In genomic region chr9:68881896-68882295, GRCm38 (mm10) we compare ENCODE assay signal across 13 mouse cellular contexts.
DNase-seq lines count a peak whose midpoint lies in the region; ATAC-seq and TF ChIP-seq lines count a peak whose summit lies in the region.
"Had no signal": no experiment of that assay in that cellular context is flagged by ENCODE, and none has a peak within 500 bp of the region (broad histone marks: within the 10 kb centered on the region; RNA-seq: fewer than 3 reads in every experiment).

No protein-coding gene starts in this region.

- no peak overlapping the region for H3K4me3 ChIP-seq in gastrocnemius, adult 2 months
- no peak overlapping the region for H3K4me3 ChIP-seq in lung, embryonic 14.5 days (ENCODE audit: low read depth, low read length)
- no peak overlapping the region for H3K4me3 ChIP-seq in lung, adult 2 months (replicated peaks; ENCODE audit: extremely low read depth, low read depth, low read length)
- H3K4me3 ChIP-seq in hindbrain, embryonic 16.5 days (ENCODE audit: low read length) = no peak overlapping the region
- H3K4me3 ChIP-seq: embryonic facial prominence, embryonic 12.5 days; neural tube, embryonic 15.5 days had no signal

- H3K27ac ChIP-seq in gastrocnemius, adult 2 months = peak overlapping the region; percentile 77; the same call in 1 of the 2 replicates
- no peak overlapping the region for H3K27ac ChIP-seq in lung, embryonic 14.5 days (ENCODE audit: low read depth)
- no peak overlapping the region for H3K27ac ChIP-seq in hindbrain, embryonic 16.5 days (ENCODE audit: low read depth, low read length)
- H3K27ac ChIP-seq: embryonic facial prominence, embryonic 12.5 days; macrophage; neural tube, embryonic 15.5 days had no signal

- no peak overlapping the region for H3K9ac ChIP-seq in lung, embryonic 14.5 days
- H3K9ac ChIP-seq in hindbrain, embryonic 16.5 days (ENCODE audit: low read depth, low read length) = no peak overlapping the region
- H3K9ac ChIP-seq: embryonic facial prominence, embryonic 12.5 days; neural tube, embryonic 15.5 days had no signal

- peaks cover 23% of the 10 kb centered on the region; the same call in 1 of the 2 replicates for H3K4me1 ChIP-seq in lung, embryonic 14.5 days (ENCODE audit: insufficient read depth)
- peaks cover 18% of the 10 kb centered on the region for H3K4me1 ChIP-seq in lung, adult 2 months (ENCODE audit: control insufficient read depth, insufficient read depth, low read length)
- peaks cover 13% of the 10 kb centered on the region for H3K4me1 ChIP-seq in hindbrain, embryonic 16.5 days (ENCODE audit: control insufficient read depth, insufficient read depth, low read depth, low read length)

- DNase-seq in gastrocnemius, adult 2 months = no peak
- DNase-seq in gastrocnemius, postnatal 36 days = no peak
- peak; percentile 34 for DNase-seq in lung, embryonic 14.5 days
- no peak for DNase-seq in lung, adult 2 months
- peak; percentile 93 for DNase-seq in retina, postnatal 1 day
- DNase-seq in cerebellum, postnatal 25 days = no peak
- DNase-seq in adrenal gland, adult 18-20 months (ENCODE audit: low spot score in 2 of 2) = no peak
- DNase-seq: kidney, adult 9 months had no signal

- no peaks in the 10 kb centered on the region for H3K36me3 ChIP-seq in lung, embryonic 14.5 days (ENCODE audit: insufficient read depth)
- no peaks in the 10 kb centered on the region for H3K36me3 ChIP-seq in hindbrain, embryonic 16.5 days (ENCODE audit: control insufficient read depth, insufficient read depth, low read length)
- H3K36me3 ChIP-seq: embryonic facial prominence, embryonic 12.5 days; G1E; neural tube, embryonic 15.5 days had no signal

- no peak overlapping the region for H3K4me2 ChIP-seq in lung, embryonic 14.5 days
- H3K4me2 ChIP-seq in hindbrain, embryonic 16.5 days (ENCODE audit: low read length) = no peak overlapping the region
- H3K4me2 ChIP-seq: embryonic facial prominence, embryonic 12.5 days; neural tube, embryonic 15.5 days had no signal

- no peak for TF ChIP-seq CTCF in gastrocnemius, adult 2 months (IDR thresholded peaks at IDR 0.05)
- TF ChIP-seq CTCF in lung, embryonic 14.5 days (IDR thresholded peaks at IDR 0.05; ENCODE audit: low read depth) = no peak
- no peak for TF ChIP-seq CTCF in lung, adult 2 months (IDR thresholded peaks at IDR 0.05; ENCODE audit: insufficient read depth, low read length)

- no peak for ATAC-seq in lung, embryonic 14.5 days (ENCODE audit: insufficient read depth)
- ATAC-seq in hindbrain, embryonic 16.5 days = peak; percentile 9; the same call in 1 of the 2 replicates

- no peak for TF ChIP-seq POLR2A in lung, adult 2 months (IDR thresholded peaks at IDR 0.05; ENCODE audit: borderline replicate concordance, extremely low read depth, low read depth, low read length)

- no peaks in the 10 kb centered on the region for H3K27me3 ChIP-seq in lung, embryonic 14.5 days (ENCODE audit: insufficient read depth, low read length)
- H3K27me3 ChIP-seq in hindbrain, embryonic 16.5 days (replicated peaks; ENCODE audit: control insufficient read depth, insufficient read depth, low read length) = no peaks in the 10 kb centered on the region
- H3K27me3 ChIP-seq: embryonic facial prominence, embryonic 12.5 days; neural tube, embryonic 15.5 days had no signal

- intact Hi-C loops in gastrocnemius, adult 2 months (cut with DNase I) = no loop called here
- intact Hi-C loops in gastrocnemius, postnatal 36 days (cut with DNase I) = no loop called here

- WGBS in lung, embryonic 14.5 days = 23% methylated on average over 6 of the region's 6 CpGs
- 33% methylated on average over 6 of the region's 6 CpGs for WGBS in lung, adult 2 months
- WGBS in hindbrain, embryonic 16.5 days = 21% methylated on average over 6 of the region's 6 CpGs

- H3K9me3 ChIP-seq in lung, embryonic 14.5 days (ENCODE audit: low read depth, low read length) = no peaks in the 10 kb centered on the region
- no peaks in the 10 kb centered on the region for H3K9me3 ChIP-seq in hindbrain, embryonic 16.5 days (ENCODE audit: control insufficient read depth, low read length)
- H3K9me3 ChIP-seq: embryonic facial prominence, embryonic 12.5 days; neural tube, embryonic 15.5 days had no signal

Comparison
In these comparisons a context has a peak if more than half of its experiments do, and no peak if none do; other contexts are left out.
1. DNase-seq: peak in lung, embryonic 14.5 days (single experiment) and retina, postnatal 1 day (single experiment); none in gastrocnemius, adult 2 months (single experiment), gastrocnemius, postnatal 36 days (0 of 2), lung, adult 2 months (single experiment), cerebellum, postnatal 25 days (0 of 2) and adrenal gland, adult 18-20 months (0 of 2).